Mouse (Mus musculus): ENCODE data around the gene Zbtb48.

- TF ChIP-seq USF2 (IDR thresholded peaks at IDR 0.05; ENCODE audit: borderline replicate concordance in 1 of 2, insufficient read depth in 1 of 2, low read depth in 1 of 2, low read length in 2 of 2) (no peak), CTCF (IDR thresholded peaks at IDR 0.05 in 2 of 3, conservative IDR thresholded peaks at IDR 0.05 in 1 of 3; ENCODE audit: control insufficient read depth in 1 of 3, insufficient read depth in 1 of 3, low read depth in 2 of 3, low read length in 3 of 3, poor library complexity in 1 of 3, severe bottlenecking in 1 of 3) (no peak), RAD21 (IDR thresholded peaks at IDR 0.05; ENCODE audit: low read depth, low read length) (no peak), POLR2A (IDR thresholded peaks at IDR 0.05; ENCODE audit: control insufficient read depth in 1 of 2, insufficient read depth in 1 of 2, low read depth in 1 of 2, low read length in 2 of 2, poor library complexity in 1 of 2) (no peak), JUND (IDR thresholded peaks at IDR 0.05; ENCODE audit: low read depth, low read length) (no peak), SIN3A (IDR thresholded peaks at IDR 0.05; ENCODE audit: low read length) (no peak)
These were observed 44.7 kb upstream of the Zbtb48 start, which contains the start of gene Plekhg5 for GRCm38 (mm10) chr4:152072121-152072601.
